Mouse (Mus musculus): ENCODE data around the gene Ly6g5b. TPM values are rescaled to one million over a fixed set of nuclear protein-coding genes. Genes with fewer than 3 reads are reported as not detected.

The Ly6g5b gene
- 1.1 TPM in 2 replicates for polyA plus RNA-seq (2016; fragmentation: Nextera tagmentation; extraction: Ambion mirVana)

DNA sequence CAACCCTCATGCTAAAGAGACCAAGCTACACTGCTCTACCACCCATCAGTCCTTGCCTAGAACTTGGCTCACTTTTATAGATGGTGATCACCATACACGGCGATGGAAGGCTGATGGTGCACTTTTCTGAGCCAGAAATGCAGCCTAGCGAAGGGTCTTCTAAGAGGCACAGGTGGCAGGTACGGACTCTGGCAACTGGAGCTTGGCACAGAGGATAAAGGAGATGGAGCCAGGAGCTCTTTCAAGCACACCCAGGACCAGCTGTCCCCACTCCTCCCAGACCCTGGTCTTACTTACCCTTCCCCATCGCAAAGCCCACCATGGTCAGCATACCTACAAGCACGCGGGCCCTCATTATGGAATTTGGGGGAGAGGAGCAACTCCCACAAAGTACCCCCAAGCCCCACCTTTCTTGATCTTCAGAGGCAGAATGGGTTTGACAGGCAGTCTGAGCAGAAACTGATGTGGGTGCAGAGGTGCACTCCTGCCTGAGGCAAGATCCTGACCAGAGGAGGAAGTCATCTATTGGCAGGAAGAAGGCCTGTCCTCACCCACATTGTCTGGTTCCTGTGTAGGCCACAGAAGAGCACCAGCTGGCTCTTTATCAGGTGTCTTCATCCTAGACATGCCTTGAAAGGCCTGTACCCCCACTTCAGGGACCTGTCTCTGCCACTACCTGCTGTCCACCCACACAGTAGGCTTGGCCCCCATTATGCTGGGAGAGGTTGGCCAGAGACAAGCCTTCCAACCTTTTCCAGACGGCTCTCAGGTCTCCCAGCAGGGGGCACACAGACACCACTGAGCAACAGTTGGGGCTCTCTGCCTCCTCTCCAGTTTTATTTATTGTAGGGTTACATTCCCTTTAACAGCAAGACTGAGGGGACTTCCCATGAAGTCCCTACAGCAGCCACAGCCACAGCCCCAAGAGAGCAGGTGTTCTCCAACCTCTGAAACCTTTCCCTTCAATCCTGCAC is at the start of gene Ly6g5b:
Gene Ly6g5b (minus strand): TSS at position 383 of the 974 bp plus-strand sequence.
- Histone ChIP-seq H3K4me1 (peaks cover 7% of the 10 kb centered on the region), H3K9me3 (no peaks in the 10 kb centered on the region), H3K27ac (no peak within 1 kb of the TSS), H3K9ac (no peak within 1 kb of the TSS), H3K4me2 (replicated peaks) (no peak within 1 kb of the TSS), H3K27me3 (replicated peaks) (no peaks in the 10 kb centered on the region), H3K4me3 (no peak within 1 kb of the TSS), H3K36me3 (peaks cover 49% of the 10 kb centered on the region)
- 86% methylated on average over 8 of the region's 8 CpGs for WGBS
- ATAC-seq (ENCODE audit: low FRiP score, low read depth) = no peak

DNA sequence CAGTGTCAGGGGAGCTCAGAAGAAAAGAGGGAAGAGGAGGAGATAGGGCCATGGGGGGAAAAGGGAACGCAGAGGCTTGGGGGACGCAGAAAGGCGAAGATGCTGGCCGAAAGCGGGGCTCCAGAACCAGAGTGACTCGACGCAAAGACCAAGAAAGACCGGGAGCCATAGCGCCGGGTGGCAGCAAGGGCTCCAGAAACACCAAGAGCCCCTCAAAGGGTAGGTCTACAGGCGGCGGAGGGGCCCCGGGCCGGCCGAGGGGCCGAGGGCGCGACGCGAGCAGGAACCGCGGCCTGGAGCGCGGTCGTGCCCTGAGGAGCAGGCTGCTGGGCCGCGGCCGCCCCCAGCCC is 49.0 kb upstream of the Ly6g5b start:
- H3K27me3 ChIP-seq (replicated peaks) = no peaks in the 10 kb centered on the region
- H3K4me1 ChIP-seq = peaks cover 30% of the 10 kb centered on the region
- no peak for ATAC-seq (ENCODE audit: low FRiP score, low read depth)
- peak overlapping the region; percentile 99 for H3K4me3 ChIP-seq
- H3K36me3 ChIP-seq = peaks cover 29% of the 10 kb centered on the region
- H3K9ac ChIP-seq = peak overlapping the region; percentile 100
- WGBS = 0% methylated on average over 26 of the region's 28 CpGs
- peak overlapping the region; percentile 89 for H3K27ac ChIP-seq
- peak overlapping the region; percentile 92 for H3K4me2 ChIP-seq (replicated peaks)
- no peaks in the 10 kb centered on the region for H3K9me3 ChIP-seq

DNA sequence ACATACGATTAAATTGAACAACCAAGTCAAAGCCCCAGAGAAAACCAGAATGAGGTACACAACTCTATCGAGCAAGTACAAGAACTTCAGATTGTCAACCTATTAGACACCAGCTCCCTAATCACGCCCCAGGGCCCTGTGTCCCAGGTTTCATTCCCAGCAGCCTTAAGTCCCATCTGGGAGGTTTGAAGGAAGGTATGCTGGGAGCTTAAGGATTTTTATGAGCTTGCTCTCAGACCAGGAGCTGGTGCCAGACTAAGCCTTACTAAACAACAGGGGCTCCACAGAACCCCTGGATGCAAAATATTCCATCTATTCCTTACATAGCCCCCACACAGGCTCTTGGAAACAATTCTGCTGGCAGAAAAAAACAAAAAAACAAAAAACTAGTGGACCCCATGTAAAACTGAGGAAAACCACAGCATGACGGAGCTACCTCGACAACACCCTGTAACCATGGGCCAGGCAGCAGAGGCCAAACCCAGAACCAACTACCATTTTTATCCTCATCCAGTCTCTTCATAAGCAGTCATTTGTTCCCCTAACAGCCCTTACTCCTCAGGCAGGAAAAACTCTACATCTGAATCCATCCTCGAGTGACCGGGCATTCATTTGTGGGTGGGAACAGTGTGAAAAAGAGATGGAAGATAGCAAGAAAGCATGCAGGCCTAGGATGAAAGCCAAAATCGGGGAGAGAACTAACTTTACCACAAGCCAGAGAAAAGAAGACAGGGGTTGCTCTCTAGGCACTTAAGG is 48.3 kb upstream of the Ly6g5b start:
- H3K9ac ChIP-seq = peak overlapping the region; percentile 100
- peaks cover 36% of the 10 kb centered on the region for H3K36me3 ChIP-seq
- H3K4me2 ChIP-seq (replicated peaks) = peak overlapping the region; percentile 92
- no peak overlapping the region; the same call in 1 of the 2 replicates for H3K27ac ChIP-seq
- no peaks in the 10 kb centered on the region for H3K9me3 ChIP-seq
- H3K27me3 ChIP-seq (replicated peaks) = no peaks in the 10 kb centered on the region
- peaks cover 30% of the 10 kb centered on the region for H3K4me1 ChIP-seq
- ATAC-seq (ENCODE audit: low FRiP score, low read depth) = no peak
- 24% methylated on average over 8 of the region's 8 CpGs for WGBS
- H3K4me3 ChIP-seq = peak overlapping the region; percentile 99

DNA sequence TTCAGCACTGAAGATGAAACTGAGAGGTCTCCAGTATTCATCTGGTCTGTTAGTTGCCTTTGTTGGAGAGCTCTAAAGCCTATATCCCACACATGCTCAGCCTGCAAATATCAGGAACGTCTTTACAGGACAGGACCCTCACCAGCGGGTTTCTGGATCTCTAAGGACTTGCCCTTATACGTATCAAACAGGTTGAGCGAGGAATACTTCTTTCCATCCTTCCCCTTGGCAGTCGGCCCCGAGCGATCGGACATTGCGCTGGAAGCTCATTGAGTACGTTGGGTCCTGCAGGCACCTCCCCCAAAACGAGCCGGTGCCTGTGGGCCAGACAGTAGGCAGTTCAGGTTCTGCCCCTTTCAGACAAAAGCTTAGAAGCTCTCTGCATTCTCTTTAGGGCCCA is 47.5 kb upstream of the Ly6g5b start:
- ATAC-seq (ENCODE audit: low FRiP score, low read depth) = no peak
- peaks cover 44% of the 10 kb centered on the region for H3K36me3 ChIP-seq
- H3K27ac ChIP-seq = no peak overlapping the region

DNA sequence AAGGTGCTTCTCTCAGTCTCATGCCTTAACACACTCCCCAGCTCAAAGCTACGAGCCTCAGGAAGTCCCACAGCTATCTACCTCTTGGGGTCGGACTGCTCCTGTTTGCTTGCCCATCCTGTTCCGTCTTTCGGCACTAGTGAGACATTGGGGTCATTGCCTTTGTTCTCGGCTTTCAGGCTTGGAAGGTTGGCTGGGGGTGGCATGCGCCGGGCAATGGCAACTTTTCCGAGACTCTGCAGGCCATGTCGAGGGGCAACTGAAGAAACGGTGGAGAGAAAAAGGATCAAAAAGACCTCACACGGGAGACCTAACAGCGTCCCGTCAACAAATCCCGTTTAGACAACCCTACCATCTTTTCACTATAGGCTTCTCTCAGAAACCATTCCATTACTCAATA is 46.9 kb upstream of the Ly6g5b start:
- H3K36me3 ChIP-seq = peaks cover 50% of the 10 kb centered on the region
- H3K27ac ChIP-seq = no peak overlapping the region
- peaks cover 30% of the 10 kb centered on the region for H3K4me1 ChIP-seq
- H3K27me3 ChIP-seq (replicated peaks) = no peaks in the 10 kb centered on the region
- H3K4me3 ChIP-seq = peak overlapping the region; percentile 99
- no peaks in the 10 kb centered on the region for H3K9me3 ChIP-seq
- peak overlapping the region; percentile 100; the same call in 1 of the 2 replicates for H3K9ac ChIP-seq
- H3K4me2 ChIP-seq (replicated peaks) = peak overlapping the region; percentile 92
- ATAC-seq (ENCODE audit: low FRiP score, low read depth) = no peak
- 84% methylated on average over 14 of the region's 14 CpGs for WGBS

More for the DNA sequence above, 47.5 kb upstream of the Ly6g5b start:
- peak overlapping the region; percentile 99 for H3K4me3 ChIP-seq
- no peaks in the 10 kb centered on the region for H3K27me3 ChIP-seq (replicated peaks)
- H3K4me2 ChIP-seq (replicated peaks) = peak overlapping the region; percentile 92
- peaks cover 30% of the 10 kb centered on the region for H3K4me1 ChIP-seq
- H3K9ac ChIP-seq = peak overlapping the region; percentile 100
- 69% methylated on average over 12 of the region's 12 CpGs for WGBS
- no peaks in the 10 kb centered on the region for H3K9me3 ChIP-seq

GRCm38 (mm10) chr17:35161421-35161820 is 46.2 kb upstream of the Ly6g5b start:
- H3K36me3 ChIP-seq = peaks cover 57% of the 10 kb centered on the region
- H3K27ac ChIP-seq = no peak overlapping the region
- H3K9me3 ChIP-seq = no peaks in the 10 kb centered on the region
- no peak for ATAC-seq (ENCODE audit: low FRiP score, low read depth)
- peaks cover 29% of the 10 kb centered on the region for H3K4me1 ChIP-seq
- no peaks in the 10 kb centered on the region for H3K27me3 ChIP-seq (replicated peaks)
- peak overlapping the region; percentile 92; the same call in 1 of the 2 replicates for H3K4me2 ChIP-seq (replicated peaks)
- H3K9ac ChIP-seq = 0 out of 2 replicates have a peak overlapping the region, but pooled peaks have one; percentile 100
- H3K4me3 ChIP-seq = no peak overlapping the region
- WGBS = 83% methylated on average over 11 of the region's 11 CpGs

- no peak overlapping the region for H3K4me2 ChIP-seq (replicated peaks)
- H3K27me3 ChIP-seq (replicated peaks) = no peaks in the 10 kb centered on the region
- WGBS = 88% methylated on average over 7 of the region's 7 CpGs
- ATAC-seq (ENCODE audit: low FRiP score, low read depth) = no peak
- H3K36me3 ChIP-seq = peaks cover 75% of the 10 kb centered on the region
- H3K4me3 ChIP-seq = no peak overlapping the region
- H3K9ac ChIP-seq = no peak overlapping the region
- H3K4me1 ChIP-seq = peaks cover 21% of the 10 kb centered on the region
- H3K9me3 ChIP-seq = no peaks in the 10 kb centered on the region
- H3K27ac ChIP-seq = no peak overlapping the region
Measured at GRCm38 (mm10) chr17:35159638-35160037, 44.4 kb upstream of the Ly6g5b start.

DNA sequence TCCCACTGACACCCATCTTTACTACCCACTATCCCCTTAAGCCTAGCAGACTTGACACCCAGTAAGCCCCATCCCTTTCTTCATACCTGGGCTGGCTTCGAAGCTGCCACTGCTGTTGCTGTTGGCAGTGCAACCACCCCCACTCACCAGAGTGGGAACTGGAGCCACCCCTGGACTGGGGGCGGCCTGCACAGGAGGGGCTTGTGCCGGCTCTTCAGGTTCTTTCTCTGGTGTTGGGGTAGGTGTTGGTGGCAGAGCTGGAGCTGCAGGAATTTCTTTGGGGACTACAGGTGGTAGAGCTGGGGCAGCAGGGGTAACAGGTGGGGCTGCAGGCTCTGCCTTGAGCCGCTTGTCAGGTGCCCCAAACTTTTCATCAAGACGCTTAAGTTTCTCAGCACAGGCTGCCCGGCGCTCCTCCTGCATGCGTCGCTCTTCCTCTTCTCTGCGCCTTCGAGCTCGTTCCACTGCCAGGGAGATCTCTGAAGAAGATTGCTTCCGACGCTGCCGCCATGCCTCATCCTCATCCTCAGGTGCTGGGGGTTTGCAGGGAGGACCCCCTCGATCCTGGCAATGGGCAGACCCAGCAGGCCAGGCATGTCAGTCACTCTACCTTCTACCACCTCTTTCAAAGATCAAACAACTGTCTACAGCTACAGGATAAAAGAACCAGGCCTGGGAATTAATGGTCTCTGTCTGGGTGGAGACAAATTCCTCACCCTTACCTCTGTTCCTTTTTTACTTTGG is 43.8 kb upstream of the Ly6g5b start:
- Histone ChIP-seq H3K9ac (no peak overlapping the region), H3K4me1 (peaks cover 21% of the 10 kb centered on the region), H3K9me3 (no peaks in the 10 kb centered on the region), H3K4me2 (replicated peaks) (no peak overlapping the region), H3K27me3 (replicated peaks) (no peaks in the 10 kb centered on the region), H3K27ac (no peak overlapping the region), H3K36me3 (peaks cover 81% of the 10 kb centered on the region), H3K4me3 (no peak overlapping the region)
- no peak for ATAC-seq (ENCODE audit: low FRiP score, low read depth)
- WGBS = 95% methylated on average over 16 of the region's 16 CpGs

- H3K36me3 ChIP-seq = peaks cover 94% of the 10 kb centered on the region
- ATAC-seq (ENCODE audit: low FRiP score, low read depth) = no peak
- peaks cover 13% of the 10 kb centered on the region for H3K4me1 ChIP-seq
- no peak overlapping the region for H3K4me2 ChIP-seq (replicated peaks)
- no peak overlapping the region for H3K9ac ChIP-seq
- H3K27ac ChIP-seq = no peak overlapping the region
- WGBS = 94% methylated on average over 8 of the region's 8 CpGs
- no peak overlapping the region for H3K4me3 ChIP-seq
- H3K27me3 ChIP-seq (replicated peaks) = no peaks in the 10 kb centered on the region
- H3K9me3 ChIP-seq = no peaks in the 10 kb centered on the region
Measured at GRCm38 (mm10) chr17:35157661-35158175, 42.5 kb upstream of the Ly6g5b start.

- H3K4me3 ChIP-seq = no peak overlapping the region
- H3K9ac ChIP-seq = no peak overlapping the region
- H3K36me3 ChIP-seq = peaks cover 99% of the 10 kb centered on the region
- H3K27me3 ChIP-seq (replicated peaks) = no peaks in the 10 kb centered on the region
- no peak for ATAC-seq (ENCODE audit: low FRiP score, low read depth)
- no peaks in the 10 kb centered on the region for H3K9me3 ChIP-seq
- H3K27ac ChIP-seq = no peak overlapping the region
- peaks cover 8% of the 10 kb centered on the region for H3K4me1 ChIP-seq
- WGBS = 95% methylated on average over 8 of the region's 8 CpGs
- H3K4me2 ChIP-seq (replicated peaks) = no peak overlapping the region
Measured at GRCm38 (mm10) chr17:35157254-35157653, 42.0 kb upstream of the Ly6g5b start.

DNA sequence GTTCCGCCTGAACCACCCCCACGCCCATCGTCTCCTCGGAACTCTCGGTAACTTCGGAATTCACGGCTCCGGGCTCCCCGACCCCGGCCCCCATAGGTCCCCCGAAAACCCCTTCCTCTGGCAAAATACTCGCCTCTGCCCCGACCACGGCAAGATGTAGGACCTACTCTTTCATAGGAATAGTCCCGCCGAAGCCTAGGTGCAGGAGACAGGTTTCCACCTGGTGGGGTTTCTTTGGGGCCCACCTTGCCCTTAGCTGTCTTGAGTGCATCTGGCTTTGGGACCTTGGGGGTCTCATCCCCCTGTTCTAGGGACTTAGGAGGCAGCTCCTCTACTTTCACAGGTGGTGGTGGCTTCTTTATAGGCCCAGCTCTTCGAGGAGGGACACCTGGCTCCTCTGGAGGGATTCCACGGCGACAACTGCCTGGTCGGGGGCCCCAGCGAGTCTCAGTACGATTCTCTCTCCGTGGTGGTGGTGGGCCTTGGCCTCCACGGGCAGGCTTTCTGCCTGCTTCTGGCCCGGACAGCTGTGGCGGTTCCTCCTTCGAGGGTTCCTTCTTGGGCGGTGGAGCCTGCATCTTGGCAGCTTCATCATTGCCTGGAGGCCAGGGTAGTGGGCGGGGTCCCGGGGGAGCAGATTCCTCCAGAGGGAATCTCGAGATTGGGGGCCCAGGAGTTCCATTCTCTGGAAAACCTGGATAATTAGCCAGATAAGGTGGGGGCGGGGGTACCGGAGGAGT is 41.4 kb upstream of the Ly6g5b start:
- H3K27ac ChIP-seq = no peak overlapping the region
- WGBS = 91% methylated on average over 33 of the region's 33 CpGs
- H3K36me3 ChIP-seq = peaks cover 100% of the 10 kb centered on the region
- H3K9ac ChIP-seq = no peak overlapping the region
- no peak overlapping the region for H3K4me2 ChIP-seq (replicated peaks)
- 0 out of 2 replicates have a peak, but pooled peaks cover 3% of the 10 kb centered on the region for H3K4me1 ChIP-seq
- H3K4me3 ChIP-seq = no peak overlapping the region
- no peaks in the 10 kb centered on the region for H3K9me3 ChIP-seq
- no peak for ATAC-seq (ENCODE audit: low FRiP score, low read depth)
- no peaks in the 10 kb centered on the region for H3K27me3 ChIP-seq (replicated peaks)
